Mouse (Mus musculus): ENCODE measurements around the gene Gm5741. TPM values are rescaled to one million over a fixed set of nuclear protein-coding genes. Genes with fewer than 3 reads are reported as not detected.
"Not testable (repeated sequence)": the region's sequence is repeated elsewhere in the genome, so short reads cannot be mapped to it uniquely, and the experiment has no call there.

The Gm5741 gene
- total RNA-seq (2022): not detected

DNA sequence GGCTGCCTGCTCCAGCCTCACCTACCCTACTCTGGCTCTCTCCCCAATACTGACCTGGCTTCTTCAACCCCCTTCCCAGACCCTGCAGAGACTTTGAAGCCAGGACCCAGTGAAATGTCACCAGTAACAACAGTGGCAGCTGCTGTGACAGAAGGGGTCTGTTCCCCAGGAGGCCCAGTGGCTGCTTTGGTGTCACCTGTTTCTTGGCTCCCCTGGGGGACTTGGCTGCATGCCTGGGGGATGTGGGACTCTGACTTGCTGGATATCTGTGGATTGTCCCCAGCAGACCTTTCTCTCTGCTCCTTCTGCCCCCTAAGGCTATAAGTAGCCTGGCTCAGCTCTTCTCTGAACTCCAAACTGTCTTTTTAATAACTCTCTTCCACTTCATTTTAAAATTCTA is at the start of gene Gm5741:
TSS of gene Gm5741 (minus strand) at position 1 of the 400 bp plus-strand sequence.
- no peak for DNase-seq (ENCODE audit: low spot score in 2 of 2)

DNA sequence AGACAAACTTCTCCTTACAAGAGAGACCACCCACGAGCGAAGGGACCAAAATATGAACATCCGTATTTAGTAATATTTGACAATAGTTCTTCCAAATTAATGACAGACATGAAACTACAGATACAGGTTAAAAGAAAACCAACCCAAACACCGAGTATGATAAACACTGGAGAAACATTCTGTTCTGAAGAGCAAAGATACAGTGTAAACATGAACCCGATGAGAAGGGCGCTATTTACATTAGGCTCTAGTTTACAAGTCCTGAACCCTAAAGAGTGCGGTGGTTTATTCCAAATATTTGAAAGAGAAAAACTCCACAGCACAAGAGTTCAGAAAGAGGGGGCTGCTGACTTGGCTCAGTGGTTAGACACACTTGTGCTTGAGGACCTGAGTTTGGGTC is 49.2 kb upstream of the Gm5741 start:
- DNase-seq (ENCODE audit: low spot score in 2 of 2): no peak

DNA sequence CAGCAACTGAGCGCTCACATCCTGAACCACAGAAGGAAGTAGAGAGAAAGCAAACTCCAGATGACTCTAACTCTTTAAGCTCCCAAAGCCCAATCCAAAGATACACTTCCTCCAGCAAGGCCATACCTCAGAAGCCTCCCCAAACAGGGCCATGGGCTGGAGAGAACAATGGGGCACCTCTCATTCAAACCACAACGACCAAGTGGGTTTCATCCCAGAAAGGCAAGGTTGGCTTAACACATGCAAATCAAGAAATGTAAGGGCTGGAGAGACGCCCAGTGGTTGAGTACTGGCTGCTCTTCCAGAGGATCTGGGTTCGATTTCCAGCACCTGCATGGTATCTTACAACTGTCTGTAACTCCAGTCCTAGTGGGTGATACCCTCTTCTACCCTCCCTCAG is 47.7 kb upstream of the Gm5741 start:
- no peak for DNase-seq (ENCODE audit: low spot score in 2 of 2)

DNA sequence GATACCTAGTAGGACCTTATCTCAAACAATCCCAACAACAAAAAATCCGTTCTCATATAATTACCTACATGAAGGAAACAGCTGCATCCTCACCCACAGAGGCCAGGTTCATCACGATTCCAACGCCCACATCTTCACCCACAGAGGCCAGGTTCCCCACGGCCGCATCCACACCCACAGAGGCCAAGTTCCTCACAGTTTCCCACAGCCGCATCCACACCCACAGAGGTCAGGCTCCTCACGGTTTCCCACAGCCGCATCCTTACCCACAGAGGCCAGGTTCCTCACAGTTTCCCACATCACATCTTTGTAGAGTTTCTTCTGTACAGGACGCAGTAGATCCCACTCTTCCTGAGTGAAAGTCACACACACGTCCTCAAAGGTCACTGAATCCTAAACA is 45.5 kb upstream of the Gm5741 start:
- no peak for DNase-seq (ENCODE audit: low spot score in 2 of 2)

DNA sequence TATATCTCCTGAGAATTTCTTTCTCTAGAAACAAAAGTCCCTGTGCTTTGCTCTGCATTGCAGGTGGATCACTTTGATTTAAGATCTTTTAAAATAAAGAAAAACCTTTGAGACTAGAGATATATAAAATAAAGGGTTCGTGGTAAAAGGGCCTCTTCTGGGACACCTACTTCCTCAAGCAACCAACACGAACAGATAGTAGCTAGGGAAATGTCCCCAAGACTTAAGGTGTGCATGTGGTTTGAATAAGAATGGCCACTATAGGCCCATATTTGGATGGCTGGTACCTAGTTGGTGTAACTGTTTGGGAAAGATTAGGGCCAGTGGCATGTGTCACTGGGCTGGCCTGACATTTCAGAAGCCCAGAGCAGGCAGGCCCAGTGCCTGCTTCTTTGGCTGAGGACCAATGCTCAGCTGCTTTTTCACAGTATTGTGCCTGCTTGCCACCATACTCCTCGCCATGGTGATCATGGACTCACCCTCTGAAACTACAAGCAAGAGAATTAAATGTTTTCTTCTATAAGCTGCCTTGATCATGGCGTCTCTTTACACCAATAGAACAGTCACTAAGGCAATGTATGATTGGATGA is 32.4 kb upstream of the Gm5741 start:
- DNase-seq (ENCODE audit: low spot score in 2 of 2): no peak

DNA sequence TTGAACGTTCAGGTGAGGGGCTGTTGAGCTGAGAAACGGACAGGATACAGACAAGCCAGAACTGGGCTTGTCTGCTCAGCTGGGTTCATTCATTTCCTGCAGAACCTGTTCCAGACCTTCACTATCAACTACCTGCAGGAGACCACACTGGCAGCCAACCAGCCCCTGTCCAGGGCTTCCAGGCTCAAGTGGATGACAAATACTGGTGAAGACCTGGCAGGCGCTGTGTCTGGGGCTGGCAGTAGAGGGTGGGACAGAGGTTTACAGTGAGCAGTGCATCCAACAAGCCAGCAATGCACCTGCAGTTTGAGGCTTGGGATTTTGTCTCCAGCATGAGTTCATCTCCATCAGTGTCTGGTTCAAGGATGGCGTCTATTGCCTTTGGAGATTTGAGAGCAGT is 29.1 kb upstream of the Gm5741 start:
- no peak for DNase-seq (ENCODE audit: low spot score in 2 of 2)

DNA sequence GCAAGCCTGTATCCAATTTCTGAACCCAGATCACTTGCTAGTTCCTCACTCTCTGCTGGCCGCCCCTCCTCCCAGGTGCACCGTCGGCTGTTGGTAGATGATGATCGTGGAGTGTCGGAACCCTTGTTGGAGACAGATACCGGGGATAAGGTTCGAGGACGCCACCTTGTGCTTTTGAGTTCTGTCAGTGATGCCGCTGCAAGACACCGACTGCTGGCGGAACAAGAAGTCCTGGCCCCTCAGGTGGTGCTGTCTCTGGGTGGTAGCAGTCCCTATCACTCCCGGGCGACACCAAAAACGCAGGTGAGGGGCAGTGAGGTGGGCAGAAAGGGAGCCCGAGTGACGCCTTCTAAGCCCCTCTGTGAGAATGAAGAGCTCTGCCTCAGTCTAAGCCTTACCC is 28.4 kb upstream of the Gm5741 start:
- DNase-seq (ENCODE audit: low spot score in 2 of 2): no peak

DNA sequence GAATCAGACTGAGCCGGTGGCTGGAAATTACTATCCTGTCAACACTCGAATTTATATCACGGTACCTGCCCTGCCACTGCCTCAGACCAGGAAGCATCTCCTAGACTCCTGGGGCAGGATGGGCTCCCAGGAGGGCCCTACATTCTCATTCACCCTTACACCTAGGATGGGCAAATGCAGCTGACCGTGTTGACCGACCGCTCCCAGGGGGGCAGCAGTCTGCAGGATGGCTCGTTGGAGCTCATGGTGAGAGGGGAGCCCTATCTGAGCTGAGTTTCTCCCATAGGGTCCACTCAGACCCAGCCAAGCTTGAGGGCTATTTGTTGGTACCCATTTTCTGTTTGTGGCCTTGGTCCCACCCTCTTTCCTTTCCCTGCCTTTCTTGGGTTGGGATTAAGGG is 27.8 kb upstream of the Gm5741 start:
- no peak for DNase-seq (ENCODE audit: low spot score in 2 of 2)

DNA sequence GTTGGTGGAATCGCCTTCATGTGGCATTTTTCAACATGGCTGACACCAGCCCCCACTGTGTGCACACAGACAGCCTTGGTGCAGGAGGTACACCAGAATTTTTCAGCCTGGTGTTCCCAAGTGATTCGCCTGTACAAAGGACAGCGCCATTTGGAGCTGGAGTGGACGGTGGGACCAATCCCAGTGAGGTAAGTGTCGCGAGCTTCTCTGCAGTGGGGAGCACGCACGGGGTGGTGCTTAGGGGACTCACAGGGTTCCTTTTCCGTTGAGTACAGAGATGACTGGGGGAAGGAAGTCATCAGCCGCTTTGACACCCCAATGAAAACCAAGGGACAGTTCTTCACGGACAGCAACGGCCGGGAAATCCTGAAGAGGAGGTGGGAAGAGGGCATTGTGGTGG is 27.3 kb upstream of the Gm5741 start:
- DNase-seq (ENCODE audit: low spot score in 2 of 2): no peak

DNA sequence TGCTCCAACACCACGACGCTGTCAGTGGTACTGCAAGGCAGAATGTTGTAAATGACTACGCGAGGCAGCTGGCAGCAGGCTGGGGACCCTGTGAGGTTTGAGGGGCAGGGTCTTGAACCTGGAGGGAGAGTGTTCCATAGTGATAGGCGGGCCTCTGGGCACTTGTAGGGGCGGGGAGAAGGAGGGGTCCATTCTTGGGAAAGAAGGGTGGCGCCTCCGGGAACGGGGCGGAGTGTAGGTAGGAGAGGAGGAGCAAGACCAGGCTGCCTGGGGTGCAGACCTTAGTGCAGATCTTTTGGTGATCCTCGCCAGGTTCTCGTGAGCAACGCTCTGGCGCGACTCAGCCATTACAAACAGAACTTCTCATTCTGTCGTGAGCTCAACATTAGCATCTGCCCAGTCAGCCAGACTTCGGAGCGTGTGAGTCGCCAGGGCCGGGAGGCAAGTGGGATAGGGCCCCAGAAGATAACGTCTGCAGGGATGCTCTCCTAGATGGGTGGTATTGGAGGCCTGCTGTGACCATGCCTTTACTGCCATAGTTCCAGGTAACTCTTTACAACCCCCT is 23.8 kb upstream of the Gm5741 start:
- DNase-seq (ENCODE audit: low spot score in 2 of 2): no peak

DNA sequence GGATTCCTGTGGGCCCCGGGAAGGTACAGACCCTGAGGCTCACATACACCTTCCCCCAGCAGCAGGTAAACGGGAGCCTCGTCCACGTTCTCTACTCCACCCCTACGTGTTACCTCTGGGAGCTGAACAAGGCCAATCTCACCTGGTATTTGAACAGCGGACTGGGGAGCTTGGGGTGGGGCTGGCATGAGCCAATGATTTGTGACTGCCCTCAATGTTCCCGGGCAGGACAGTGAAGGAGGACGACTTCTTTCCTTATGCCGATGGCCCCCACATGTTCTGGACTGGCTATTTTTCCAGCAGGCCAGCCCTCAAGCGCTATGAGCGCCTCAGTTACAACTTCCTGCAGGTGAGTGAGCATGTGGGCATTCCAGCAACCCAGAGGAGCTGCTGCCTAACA is 23.1 kb upstream of the Gm5741 start:
- DNase-seq (ENCODE audit: low spot score in 2 of 2): no peak

DNA sequence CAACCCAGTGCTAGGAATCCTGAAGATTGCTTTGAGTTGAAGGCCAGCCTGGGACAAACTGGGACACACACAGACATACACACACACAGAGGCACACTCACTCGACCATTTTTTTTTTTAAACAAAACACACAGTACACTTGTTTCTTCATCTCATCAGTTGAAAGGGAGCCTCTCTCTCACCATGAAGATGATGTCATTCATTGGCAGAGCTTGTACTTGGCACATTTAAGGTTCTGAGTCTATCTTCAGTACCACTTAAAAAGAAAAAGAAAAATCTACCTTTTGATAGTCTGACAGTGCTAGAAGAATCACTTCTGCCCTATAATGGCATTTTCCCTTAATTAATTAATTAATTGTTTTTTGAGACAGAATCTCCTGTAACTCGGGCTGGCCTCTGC is 21.0 kb upstream of the Gm5741 start:
- DNase-seq (ENCODE audit: low spot score in 2 of 2): no peak

DNA sequence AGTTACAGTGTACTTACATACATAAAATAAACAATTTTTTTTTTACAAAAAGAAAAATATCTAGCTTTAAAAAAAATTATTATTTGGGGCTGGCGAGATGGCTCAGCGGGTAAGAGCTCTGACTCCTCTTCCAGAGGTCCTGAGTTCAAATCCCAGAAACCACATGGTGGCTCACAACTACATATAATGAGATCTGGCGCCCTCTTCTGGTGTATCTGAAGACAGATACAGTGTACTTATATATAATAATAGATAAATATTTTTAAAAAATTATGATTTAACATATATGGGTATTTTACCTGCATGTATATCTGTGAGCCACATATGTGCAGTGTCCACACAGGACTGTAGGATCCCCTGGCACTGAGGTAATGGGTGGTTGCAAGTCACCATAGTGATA is 18.5 kb upstream of the Gm5741 start:
- no peak for DNase-seq (ENCODE audit: low spot score in 2 of 2)

DNA sequence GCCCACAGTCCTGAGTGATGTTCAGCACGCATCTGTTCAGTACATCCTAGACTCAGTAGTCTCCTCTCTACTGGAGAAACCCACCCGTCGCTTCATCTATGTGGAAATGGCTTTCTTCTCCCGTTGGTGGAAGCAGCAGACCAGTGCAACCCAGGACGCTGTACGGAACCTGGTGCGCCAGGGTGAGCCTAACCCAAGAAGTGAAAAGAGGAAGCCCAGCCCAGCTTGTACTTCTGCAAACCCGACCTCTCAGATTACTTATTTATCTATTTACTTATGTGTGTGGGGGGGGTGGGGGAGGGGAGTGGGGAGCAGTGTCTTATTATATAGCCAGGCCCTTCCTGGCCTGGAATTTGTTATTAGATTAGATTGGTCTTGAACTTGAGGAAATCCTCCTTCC is 16.9 kb upstream of the Gm5741 start:
- DNase-seq (ENCODE audit: low spot score in 2 of 2): no peak

DNA sequence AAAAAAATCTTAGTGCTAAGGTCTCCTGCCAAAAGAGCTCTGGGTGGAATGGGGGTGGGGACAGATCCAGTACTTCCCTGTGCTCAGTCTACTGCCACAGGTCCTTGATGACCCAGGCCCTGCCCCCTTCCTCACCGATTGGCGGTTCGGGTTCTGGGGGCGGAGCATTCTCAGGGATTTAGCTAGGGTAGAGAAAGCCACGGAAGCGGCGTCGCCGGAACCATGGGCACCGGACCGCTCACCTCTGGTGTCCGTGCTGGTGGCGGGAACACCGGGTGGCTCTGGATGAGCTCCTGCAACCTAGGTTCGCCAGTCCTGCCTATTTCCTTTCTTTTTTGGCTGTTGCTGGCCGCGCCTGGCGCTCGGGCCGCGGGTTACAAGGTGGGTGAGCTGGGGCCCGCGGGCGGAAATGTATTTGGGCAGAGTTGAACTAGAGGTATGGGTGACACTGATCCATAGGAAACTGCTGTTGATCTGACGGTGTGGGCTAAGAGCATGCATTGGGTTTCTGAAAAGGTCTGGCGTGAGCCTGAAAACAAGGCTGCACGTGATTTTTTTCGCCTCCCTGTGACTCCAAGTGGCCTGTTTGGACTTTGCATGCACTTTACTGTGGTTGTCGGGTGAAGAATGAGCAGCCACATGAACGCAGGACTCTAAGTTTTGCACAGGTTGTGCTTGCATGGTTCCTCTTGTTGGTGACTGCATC is 15.5 kb upstream of the Gm5741 start, which contains the start of gene Man2b1:
TSS of gene Man2b1 (plus strand) at position 163 of the 706 bp plus-strand sequence.
- peak; percentile 82 to 86 for DNase-seq (ENCODE audit: low spot score in 2 of 2)

DNA sequence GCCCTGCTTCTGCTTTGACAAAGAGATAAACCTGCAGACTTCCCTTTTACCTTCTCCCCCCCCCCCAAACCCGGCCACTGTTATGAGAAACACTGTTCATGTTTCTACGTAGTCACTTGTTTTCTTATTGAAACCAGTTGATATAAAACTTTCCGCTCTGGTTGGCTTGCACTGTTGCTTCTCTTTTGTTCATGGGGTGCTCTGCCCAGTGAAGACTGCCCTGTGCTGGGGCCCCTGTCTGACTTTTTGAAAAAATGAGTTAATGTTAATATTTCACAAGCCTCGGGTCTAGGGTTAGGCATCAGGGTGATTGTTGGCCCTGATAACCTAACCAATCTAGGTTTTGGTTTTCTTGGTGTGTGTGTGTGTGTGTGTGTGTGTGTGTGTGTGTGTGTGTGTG is 14.4 kb upstream of the Gm5741 start:
- not testable (repeated sequence) for DNase-seq (ENCODE audit: low spot score in 2 of 2)

DNA sequence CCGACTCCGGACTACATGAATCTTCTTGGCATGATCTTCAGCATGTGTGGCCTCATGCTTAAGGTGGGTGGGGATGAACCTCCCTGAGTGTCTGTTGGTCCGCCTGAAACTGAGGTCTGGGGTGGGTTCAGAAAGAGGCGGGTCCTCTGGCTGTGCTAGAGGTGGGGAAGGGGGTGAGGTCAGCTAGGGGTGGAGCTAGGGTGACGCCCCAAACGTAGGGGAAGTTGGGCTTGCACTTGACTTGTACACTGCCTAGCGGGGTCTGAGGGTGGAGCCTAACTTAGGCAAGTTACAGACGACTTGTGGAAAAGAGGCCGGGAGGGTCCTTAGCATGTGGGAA is 13.4 kb upstream of the Gm5741 start, which contains the start of gene Wdr83:
TSS of gene Wdr83 (minus strand) at position 91 of the 340 bp plus-strand sequence.
- no peak for DNase-seq (ENCODE audit: low spot score in 2 of 2)

DNA sequence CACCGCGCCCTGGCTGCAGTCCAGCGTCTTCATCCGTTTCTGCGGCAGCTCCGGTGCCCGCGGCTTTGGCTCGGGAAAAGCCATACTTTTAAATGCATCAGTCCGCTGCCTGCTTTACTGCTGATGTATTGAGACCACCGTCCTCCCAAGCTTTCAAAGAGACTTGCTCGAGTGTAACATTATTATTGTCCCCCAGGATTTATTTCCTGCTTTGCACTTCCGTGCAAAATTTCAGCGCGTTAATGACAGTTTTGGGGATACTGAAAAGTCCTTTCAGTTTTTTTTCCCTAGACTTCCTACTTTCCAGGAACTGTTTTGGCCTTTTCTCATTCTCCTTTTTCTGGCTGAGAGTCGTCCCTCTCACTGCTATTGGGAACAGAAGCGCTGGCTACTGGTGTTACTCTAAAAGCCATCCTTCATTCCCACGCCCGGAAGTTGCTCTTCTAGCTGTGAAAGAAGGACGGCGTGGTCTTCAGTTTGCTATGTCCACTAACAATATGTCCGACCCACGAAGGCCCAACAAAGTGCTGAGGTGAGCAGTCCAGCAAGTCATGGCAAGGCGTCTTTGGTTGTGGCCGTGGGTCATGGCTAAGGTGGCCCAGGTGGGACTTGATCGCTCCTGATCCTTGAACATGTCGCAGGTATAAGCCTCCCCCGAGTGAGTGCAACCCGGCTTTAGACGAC is 12.9 kb upstream of the Gm5741 start, which contains the start of gene Wdr83os:
TSS of gene Wdr83os (plus strand) at position 209 of the 684 bp plus-strand sequence.
- no peak for DNase-seq (ENCODE audit: low spot score in 2 of 2)

DNA sequence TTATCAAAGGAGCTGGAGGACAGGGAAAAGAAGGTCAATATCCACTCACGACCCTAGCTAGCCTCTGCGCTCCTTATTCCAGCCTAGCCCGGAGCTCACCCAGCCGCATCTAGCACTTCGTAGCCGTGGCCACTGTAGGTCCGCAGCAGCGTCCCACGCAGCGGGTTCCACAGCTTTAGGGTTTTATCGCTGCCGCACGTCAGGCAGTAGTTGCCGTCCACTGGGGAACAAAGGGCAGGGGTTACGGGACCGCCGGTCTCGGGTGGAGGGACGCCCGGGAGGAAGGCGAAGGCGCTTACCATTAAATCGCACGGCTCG is 12.4 kb upstream of the Gm5741 start:
- DNase-seq (ENCODE audit: low spot score in 2 of 2): no peak

DNA sequence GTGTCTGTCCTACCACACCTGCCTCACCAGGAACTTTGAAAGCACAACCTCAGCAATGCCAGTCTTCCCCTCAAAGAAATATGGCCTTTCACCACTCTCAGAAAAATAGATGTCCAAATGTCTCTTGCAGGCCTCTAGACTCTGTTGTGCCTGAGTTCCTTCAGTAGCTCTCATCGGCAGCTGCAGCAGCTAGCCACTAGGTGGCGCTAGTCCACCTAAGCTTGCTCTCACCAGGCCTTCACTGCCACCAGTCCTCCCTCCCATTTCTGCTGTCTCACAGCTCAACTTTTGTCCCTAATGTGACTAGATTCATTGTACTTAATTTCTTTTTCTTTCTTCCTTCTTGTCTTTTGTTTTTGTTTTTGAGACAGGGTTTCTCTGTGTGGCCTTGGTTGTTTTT is 9.2 kb upstream of the Gm5741 start:
- peak; percentile 69 to 83 for DNase-seq (ENCODE audit: low spot score in 2 of 2)

DNA sequence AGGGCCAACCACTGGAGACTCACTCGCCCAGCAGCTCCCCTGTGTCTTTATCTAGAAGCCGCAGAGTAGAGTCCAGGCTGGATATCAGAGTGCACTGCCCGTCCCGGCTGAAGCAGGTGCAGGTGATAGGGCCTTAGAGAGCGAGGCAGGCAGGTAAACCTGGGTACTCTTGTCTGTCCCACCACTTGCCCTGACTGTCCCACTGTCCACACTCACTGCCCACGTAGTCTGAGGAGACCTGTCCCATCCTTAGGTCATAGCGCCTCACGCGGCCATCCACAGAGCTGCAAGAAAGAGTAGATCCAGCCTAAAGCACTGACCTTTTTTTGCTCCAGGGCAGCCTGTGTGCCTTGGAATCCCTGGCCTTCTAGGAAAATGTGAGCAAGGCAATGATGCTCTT is 8.2 kb upstream of the Gm5741 start:
- DNase-seq (ENCODE audit: low spot score in 2 of 2): no peak

DNA sequence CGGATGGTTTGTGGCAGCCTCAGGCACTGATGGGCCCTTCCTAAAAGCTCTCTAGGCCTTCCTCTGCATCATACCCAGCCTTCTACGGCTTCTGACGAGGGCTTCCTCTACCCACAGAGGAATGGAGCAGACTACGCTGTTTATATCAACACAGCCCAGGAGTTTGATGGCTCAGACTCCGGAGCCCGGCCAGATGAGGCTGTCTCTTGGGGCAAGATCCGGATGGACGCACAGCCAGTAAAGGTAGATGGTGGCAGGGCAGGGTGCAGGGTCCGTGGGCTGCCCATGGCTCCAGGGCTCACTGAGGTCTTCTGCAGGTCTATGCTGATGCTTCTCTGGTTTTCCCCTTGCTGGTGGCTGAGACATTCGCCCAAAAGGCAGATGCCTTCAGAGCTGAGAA is 6.8 kb upstream of the Gm5741 start:
- DNase-seq (ENCODE audit: low spot score in 2 of 2): no peak

DNA sequence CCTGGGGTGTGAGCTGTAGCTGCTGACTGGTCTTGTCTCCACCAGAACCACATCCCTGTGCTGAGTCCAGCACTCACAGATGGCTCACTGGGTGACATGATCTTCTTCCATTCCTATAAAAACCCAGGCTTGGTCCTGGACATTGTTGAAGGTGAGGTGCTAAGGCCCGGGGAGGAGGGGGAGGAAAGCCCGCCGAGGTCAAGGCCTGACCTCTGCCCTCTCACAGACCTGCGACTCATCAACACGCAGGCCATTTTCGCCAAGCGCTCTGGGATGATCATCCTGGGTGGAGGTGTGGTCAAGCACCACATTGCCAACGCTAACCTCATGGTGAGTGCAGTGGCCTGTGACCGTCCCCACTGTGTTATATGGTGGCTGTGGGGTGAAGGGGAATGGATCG is 6.4 kb upstream of the Gm5741 start:
- DNase-seq (ENCODE audit: low spot score in 2 of 2): no peak
